Mouse (Mus musculus): ENCODE data around the gene Gpr22. TPM values are rescaled to one million over a fixed set of nuclear protein-coding genes. Genes with fewer than 3 reads are reported as not detected.
A peak's percentile ranks its signal among the peaks of the same experiment; 100 is the strongest.

Gene Gpr22
- 14.8 and 17.5 TPM in 2 replicates for polyA plus RNA-seq (2015; fragmentation: Nextera tagmentation; extraction: Ambion mirVana)

DNA sequence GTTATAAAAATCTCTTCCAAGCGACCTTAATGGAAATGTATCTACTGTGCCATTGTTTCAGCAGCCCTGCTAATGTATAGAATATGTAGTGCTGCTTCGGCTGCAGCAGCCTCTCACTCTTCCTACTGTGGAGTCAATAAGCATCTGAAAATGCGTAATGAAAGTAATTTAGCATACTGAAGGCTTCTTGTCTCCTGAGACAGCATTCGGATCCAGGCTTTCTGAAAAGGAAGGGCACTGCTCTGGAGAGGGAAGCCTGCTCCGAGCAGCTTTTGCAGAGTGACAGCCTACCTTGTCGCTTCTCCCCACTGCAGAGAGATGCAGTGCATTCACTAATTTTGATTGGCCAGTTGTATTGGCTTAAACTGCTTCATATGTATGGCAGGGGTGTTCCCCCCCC is at the start of gene Gpr22:
Gene Gpr22, minus strand, starts transcription at position 348 of the 400 bp plus-strand sequence.
- H3K4me2 ChIP-seq: peak within 1 kb of the TSS; percentile 60

DNA sequence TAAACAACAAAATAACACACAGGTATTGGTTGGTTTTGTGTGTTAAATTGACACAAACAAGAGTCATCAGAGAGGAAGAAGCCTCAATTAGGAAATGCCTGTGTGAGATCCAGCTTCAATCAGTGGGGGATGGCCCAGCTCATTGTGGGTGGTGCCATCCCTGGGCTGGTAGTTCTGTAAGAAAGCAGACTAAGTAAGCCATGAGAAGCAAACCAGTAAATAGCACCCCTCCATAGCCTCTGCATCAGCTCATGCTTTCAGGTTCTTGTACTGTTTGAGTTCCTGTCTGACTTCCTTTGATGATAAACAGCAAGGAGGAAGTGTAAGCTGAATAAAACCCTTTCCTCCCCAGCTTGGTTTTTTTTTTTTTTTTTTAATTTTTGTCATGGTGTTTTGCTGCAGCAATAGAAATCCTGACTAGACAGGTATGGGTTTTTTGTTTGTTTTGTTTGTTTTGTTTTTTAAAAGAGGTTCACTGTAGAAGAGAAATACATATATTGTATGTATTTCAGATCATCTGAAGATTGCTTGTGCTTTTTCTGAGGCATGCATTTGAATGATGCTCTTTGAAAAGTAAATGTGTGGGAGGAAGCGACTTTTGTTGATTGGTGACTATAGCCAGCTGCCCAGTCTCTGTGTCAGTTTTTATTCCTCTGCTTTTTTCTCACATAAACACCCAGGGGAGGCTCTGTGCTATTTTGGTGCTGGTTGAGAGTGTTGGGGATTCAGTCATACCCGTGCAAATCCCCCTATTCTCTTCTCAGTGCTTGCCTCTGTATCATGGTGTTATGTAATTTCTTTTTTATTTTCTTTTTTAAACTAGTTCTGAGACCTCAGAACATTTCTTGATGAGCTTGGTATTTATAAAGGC is 42.4 kb upstream of the Gpr22 start:
- Histone ChIP-seq H3K27me3 (no peaks in the 10 kb centered on the region), H3K9ac (no peak overlapping the region), H3K9me3 (no peaks in the 10 kb centered on the region), H3K36me3 (no peaks in the 10 kb centered on the region), H3K4me2 (no peak overlapping the region), H3K27ac (replicated peaks) (no peak overlapping the region), H3K4me3 (no peak overlapping the region), H3K4me1 (replicated peaks) (no peaks in the 10 kb centered on the region)
- ATAC-seq (ENCODE audit: low FRiP score, low read depth): no peak
- WGBS: 57% methylated on average over 2 of the region's 2 CpGs

More for the DNA sequence above, at the start of gene Gpr22:
- Histone ChIP-seq H3K9ac (peak within 1 kb of the TSS; percentile 68), H3K27me3 (no peaks in the 10 kb centered on the region), H3K36me3 (no peaks in the 10 kb centered on the region), H3K4me1 (replicated peaks) (peaks cover 10% of the 10 kb centered on the region), H3K9me3 (no peaks in the 10 kb centered on the region), H3K27ac (replicated peaks) (peak within 1 kb of the TSS; percentile 89), H3K4me3 (peak within 1 kb of the TSS; percentile 57)
- WGBS: 10% methylated on average over 6 of the region's 6 CpGs
- peak; percentile 96 for ATAC-seq (ENCODE audit: low FRiP score, low read depth)

DNA sequence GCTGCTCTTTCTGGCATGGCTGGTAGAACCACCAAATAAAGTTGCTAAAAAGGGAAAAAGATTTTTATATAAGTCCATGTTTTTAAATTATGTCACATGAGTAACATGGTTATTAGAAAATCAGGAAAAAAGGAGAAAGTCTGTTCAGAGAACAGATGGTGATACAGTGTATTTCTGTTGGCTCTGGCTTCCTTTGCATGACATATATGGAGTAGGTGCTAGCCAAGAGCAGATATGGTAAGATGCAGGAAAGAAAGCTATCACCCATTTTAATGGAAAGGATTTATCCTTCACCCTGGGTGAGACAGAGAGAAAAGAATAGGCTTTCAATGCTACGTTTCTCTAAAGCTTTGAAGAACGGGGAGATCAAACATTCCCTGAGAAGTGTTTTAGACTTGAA is 40.7 kb upstream of the Gpr22 start:
- 77% methylated on average over 2 of the region's 2 CpGs for WGBS
- H3K27me3 ChIP-seq: no peaks in the 10 kb centered on the region
- H3K4me3 ChIP-seq: no peak overlapping the region
- no peak overlapping the region for H3K4me2 ChIP-seq
- no peaks in the 10 kb centered on the region for H3K36me3 ChIP-seq
- no peak overlapping the region for H3K9ac ChIP-seq
- H3K27ac ChIP-seq (replicated peaks): no peak overlapping the region
- no peak for ATAC-seq (ENCODE audit: low FRiP score, low read depth)
- no peaks in the 10 kb centered on the region for H3K9me3 ChIP-seq
- H3K4me1 ChIP-seq (replicated peaks): no peaks in the 10 kb centered on the region

DNA sequence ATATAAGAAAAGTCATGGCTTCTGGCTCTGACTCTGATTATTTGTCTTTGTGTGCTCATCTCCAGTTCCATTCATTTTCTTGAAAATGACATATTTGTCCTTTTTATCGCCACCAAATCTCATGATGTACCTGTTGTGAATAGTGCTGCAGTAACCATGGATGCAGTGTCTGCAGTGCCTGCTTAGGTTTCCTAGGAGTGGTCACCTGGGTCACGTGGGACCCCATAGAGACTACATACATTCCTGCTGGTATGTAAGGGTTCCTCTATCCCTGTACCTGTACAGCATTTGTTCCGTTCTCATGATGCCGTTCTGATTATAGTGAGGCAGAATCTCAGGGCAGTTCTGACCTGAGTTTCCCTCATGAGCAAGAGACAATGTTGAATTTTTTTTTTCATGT is 36.1 kb upstream of the Gpr22 start:
- WGBS: 93% methylated on average over 4 of the region's 4 CpGs
- Histone ChIP-seq H3K27me3 (no peaks in the 10 kb centered on the region), H3K9me3 (no peaks in the 10 kb centered on the region), H3K27ac (replicated peaks) (no peak overlapping the region), H3K4me2 (no peak overlapping the region), H3K4me3 (no peak overlapping the region), H3K4me1 (replicated peaks) (no peaks in the 10 kb centered on the region), H3K9ac (no peak overlapping the region), H3K36me3 (no peaks in the 10 kb centered on the region)
- no peak for ATAC-seq (ENCODE audit: low FRiP score, low read depth)

DNA sequence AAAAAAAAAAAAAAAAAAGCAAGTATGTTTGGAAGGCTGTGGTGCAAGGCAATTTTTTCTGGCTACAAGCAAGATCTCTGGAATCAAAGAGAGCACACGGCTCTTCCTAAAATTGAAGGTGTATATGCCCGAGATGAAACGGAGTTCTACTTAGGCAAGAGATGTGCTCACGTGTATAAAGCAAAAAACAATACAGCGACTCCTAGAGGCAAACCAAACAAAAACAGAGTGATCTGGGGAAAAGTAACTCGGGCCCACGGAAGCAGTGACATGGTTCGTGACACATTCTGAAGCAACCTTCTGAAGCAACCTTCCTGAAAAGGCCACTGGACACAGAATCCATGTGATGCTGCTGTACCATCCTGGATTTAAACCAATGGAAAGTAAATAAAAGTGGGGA is 33.6 kb upstream of the Gpr22 start:
- peaks cover 6% of the 10 kb centered on the region; the same call in 1 of the 2 replicates for H3K9me3 ChIP-seq
- no peak overlapping the region for H3K9ac ChIP-seq
- whole genome bisulfite sequencing: 85% methylated on average over 8 of the region's 8 CpGs
- H3K4me2 ChIP-seq: no peak overlapping the region
- ATAC-seq (ENCODE audit: low FRiP score, low read depth): no peak
- H3K4me3 ChIP-seq: no peak overlapping the region
- no peaks in the 10 kb centered on the region for H3K4me1 ChIP-seq (replicated peaks)
- no peak overlapping the region for H3K27ac ChIP-seq (replicated peaks)
- H3K27me3 ChIP-seq: no peaks in the 10 kb centered on the region
- H3K36me3 ChIP-seq: no peaks in the 10 kb centered on the region

DNA sequence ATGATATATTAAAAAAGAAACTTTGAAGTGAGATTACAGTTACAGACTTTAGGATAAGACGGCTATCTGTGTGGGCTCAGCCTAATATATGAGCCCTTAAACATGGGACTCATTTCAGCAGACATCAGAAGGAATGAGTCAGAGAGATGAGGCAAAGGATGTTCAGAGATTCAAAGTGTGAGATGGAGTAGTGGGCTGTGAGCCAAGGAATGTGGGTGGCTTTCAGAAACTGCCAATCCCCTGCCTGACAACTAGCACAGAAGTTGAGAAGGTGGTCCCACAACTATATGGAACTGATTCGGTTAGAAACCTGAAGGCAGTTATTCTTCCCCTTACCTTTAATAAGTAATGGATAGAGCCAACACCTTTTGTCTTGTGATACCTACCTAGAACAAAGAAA is 20.9 kb upstream of the Gpr22 start:
- Histone ChIP-seq H3K36me3 (no peaks in the 10 kb centered on the region), H3K9me3 (no peaks in the 10 kb centered on the region), H3K9ac (no peak overlapping the region), H3K4me2 (no peak overlapping the region), H3K27me3 (no peaks in the 10 kb centered on the region), H3K4me1 (replicated peaks) (no peaks in the 10 kb centered on the region), H3K27ac (replicated peaks) (no peak overlapping the region), H3K4me3 (no peak overlapping the region)
- 90% methylated on average over 2 of the region's 2 CpGs for WGBS
- no peak for ATAC-seq (ENCODE audit: low FRiP score, low read depth)

DNA sequence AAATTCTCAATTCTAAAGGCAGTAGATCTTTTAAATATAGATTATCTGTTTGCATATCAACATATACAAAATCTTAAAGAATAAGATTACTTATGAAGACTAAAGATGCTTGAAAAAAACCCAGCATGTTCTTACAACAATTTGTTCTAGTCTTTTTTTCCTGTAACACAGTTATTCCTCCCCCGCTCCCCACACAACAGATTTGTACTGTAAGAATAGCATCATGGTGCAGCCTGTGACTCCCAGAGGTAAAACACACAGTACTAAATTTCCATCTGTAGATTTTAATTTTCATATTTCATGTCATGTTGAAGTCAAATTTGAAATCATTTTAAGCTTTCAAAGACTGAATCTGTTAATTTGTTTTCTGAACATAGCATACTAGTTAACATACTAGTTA is 16.4 kb upstream of the Gpr22 start:
- no peaks in the 10 kb centered on the region for H3K9me3 ChIP-seq
- no peak overlapping the region for H3K4me3 ChIP-seq
- no peak overlapping the region for H3K27ac ChIP-seq (replicated peaks)
- H3K4me1 ChIP-seq (replicated peaks): no peaks in the 10 kb centered on the region
- H3K4me2 ChIP-seq: no peak overlapping the region
- no peak for ATAC-seq (ENCODE audit: low FRiP score, low read depth)
- H3K9ac ChIP-seq: no peak overlapping the region
- 90% methylated on average over 1 of the region's 1 CpGs for WGBS
- H3K27me3 ChIP-seq: no peaks in the 10 kb centered on the region
- H3K36me3 ChIP-seq: no peaks in the 10 kb centered on the region

DNA sequence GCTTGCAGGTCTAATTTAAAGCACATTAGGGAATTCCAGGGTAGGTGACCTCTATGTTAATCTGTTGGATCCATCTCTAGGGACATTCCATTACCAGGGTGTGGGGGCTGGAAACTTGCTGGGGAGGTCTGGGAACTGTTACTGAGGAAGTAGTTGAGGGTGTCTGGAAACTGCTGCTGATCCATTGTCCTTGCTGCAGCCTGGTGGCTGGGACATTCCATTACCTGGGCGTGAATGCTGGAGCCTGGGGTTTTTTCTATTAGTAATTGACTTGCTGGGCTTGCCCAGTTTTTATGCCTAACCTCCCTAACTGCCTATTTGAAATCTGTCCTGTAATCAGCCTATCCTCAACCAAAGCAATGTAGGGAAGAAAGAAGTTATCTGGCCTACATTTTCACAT is 13.0 kb upstream of the Gpr22 start:
- no peak overlapping the region for H3K27ac ChIP-seq (replicated peaks)
- H3K36me3 ChIP-seq: no peaks in the 10 kb centered on the region
- H3K4me3 ChIP-seq: no peak overlapping the region
- no peak overlapping the region for H3K9ac ChIP-seq
- WGBS: 45% methylated on average over 1 of the region's 1 CpGs
- ATAC-seq (ENCODE audit: low FRiP score, low read depth): no peak
- no peaks in the 10 kb centered on the region for H3K4me1 ChIP-seq (replicated peaks)
- H3K4me2 ChIP-seq: no peak overlapping the region
- no peaks in the 10 kb centered on the region for H3K9me3 ChIP-seq
- no peaks in the 10 kb centered on the region for H3K27me3 ChIP-seq

DNA sequence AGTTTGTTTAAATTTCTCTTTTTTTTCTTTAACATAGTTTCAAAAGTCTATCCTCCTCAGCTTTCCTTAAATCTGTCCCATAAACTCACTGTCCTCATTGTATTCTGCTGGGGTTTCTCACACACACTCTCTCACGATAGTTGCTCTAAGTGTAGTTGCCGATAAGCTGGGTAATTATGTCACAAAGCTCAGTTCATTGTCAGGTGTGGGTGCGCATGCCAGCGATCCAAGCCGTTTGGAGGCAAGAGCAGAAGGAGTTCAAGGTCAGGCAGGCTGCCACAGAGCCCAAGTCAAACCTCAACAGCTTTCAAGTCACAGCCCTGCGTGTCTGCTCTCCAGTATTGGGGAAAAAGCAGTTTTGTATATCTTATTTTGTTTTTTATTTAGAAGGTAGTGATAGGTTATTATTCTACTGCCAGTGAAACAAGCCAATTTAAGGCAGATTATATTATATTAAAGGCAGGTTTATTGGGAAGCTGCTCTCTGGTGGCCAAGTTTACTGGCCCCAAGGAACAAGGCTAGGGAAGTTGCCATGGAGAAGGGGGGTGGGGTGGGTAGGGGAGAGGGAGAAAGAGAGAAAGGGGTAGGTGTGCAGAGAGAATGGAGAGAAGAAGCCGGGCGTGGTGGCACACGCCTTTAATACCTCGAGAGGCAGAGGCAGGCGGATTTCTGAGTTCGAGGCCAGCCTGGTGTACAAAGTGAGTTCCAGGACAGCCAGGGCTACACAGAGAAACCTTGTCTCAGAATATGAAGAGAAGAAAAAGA is 11.9 kb upstream of the Gpr22 start:
- Histone ChIP-seq H3K9me3 (no peaks in the 10 kb centered on the region), H3K27ac (replicated peaks) (no peak overlapping the region), H3K27me3 (no peaks in the 10 kb centered on the region), H3K4me1 (replicated peaks) (no peaks in the 10 kb centered on the region), H3K9ac (no peak overlapping the region), H3K4me3 (no peak overlapping the region), H3K36me3 (no peaks in the 10 kb centered on the region), H3K4me2 (no peak overlapping the region)
- WGBS: 88% methylated on average over 12 of the region's 12 CpGs
- no peak for ATAC-seq (ENCODE audit: low FRiP score, low read depth)

DNA sequence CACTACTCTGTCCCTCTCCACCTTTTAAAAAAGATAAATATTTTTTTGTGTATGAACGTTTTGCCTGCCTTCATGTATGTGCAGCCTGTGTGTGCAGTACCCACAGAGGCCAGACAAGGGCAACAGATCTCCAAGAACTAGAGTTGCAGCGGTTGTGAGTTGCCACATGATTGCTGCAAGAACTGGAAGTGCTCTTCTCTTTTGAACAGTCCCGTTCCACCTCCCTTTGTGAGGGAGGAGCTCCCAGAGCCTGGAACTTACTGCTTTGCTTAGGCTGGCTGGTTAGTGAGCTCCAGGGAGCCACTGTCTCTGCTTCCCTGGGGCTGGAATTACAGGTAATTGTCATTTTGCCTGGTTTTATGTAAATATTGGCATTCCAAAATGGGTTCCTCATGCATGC is 10.8 kb upstream of the Gpr22 start:
- Histone ChIP-seq H3K9ac (no peak overlapping the region), H3K27me3 (no peaks in the 10 kb centered on the region), H3K9me3 (no peaks in the 10 kb centered on the region), H3K4me1 (replicated peaks) (no peaks in the 10 kb centered on the region), H3K4me3 (no peak overlapping the region), H3K27ac (replicated peaks) (no peak overlapping the region), H3K36me3 (no peaks in the 10 kb centered on the region), H3K4me2 (no peak overlapping the region)
- WGBS: 91% methylated on average over 3 of the region's 3 CpGs
- no peak for ATAC-seq (ENCODE audit: low FRiP score, low read depth)

DNA sequence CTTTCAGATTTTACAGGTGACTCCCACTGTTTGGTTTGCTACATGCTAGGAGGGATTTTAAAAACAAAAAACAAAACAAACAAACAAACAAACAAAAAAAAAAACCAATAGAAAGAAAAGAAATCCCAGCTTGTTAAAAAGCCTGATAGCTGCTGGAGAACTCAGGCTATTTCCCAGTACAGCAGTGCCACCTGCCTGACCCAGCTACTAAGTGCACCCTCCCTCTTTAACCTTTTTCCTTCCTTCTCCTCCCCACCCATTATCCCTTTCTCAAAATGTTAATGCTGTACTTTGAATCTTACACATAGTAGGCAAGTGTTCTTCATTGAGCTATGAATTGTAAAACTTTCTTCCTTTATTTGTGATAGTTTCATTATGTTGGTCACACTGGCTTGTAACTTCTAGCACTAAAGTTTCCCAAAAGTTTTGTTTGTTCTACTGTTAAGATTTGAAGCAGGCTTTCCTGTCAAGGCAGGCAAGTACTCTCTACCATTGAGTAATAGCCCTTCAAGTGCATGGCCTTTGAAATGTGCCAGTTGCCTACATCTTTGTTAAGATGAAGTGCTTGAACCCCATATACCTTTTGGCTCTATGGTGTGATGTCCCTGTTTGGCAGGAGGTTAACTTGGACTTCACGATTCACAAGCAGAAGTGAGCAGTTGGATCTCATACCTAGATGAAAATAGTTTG is 6.0 kb upstream of the Gpr22 start:
- no peaks in the 10 kb centered on the region for H3K4me1 ChIP-seq (replicated peaks)
- no peaks in the 10 kb centered on the region for H3K36me3 ChIP-seq
- H3K27ac ChIP-seq (replicated peaks): no peak overlapping the region
- no peak for ATAC-seq (ENCODE audit: low FRiP score, low read depth)
- H3K4me2 ChIP-seq: no peak overlapping the region
- H3K9ac ChIP-seq: no peak overlapping the region
- WGBS: 91% methylated on average over 1 of the region's 1 CpGs
- no peaks in the 10 kb centered on the region for H3K27me3 ChIP-seq
- H3K4me3 ChIP-seq: no peak overlapping the region
- H3K9me3 ChIP-seq: no peaks in the 10 kb centered on the region

DNA sequence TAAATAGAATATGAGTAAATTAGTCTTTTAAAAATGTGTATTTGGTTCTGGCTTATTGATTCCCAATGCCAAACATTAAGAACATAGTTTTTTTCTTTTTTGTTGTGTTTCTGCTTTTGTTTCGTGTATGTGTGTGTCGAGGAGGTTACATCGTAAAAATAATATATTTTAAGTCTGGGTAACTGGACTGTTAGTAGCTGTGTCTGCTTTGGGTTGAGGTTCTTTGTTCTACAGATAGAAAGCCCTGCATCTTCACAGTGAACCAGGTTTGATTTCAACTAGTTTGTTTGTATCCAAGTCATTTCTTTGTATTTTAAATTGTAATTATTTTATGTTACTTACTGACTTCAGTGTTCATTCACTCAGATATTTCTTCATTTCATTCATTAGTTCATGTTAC is 323 bp upstream of the Gpr22 start:
- H3K27me3 ChIP-seq: no peaks in the 10 kb centered on the region
- no peaks in the 10 kb centered on the region for H3K36me3 ChIP-seq
- no peak overlapping the region for H3K9ac ChIP-seq
- peaks cover 10% of the 10 kb centered on the region for H3K4me1 ChIP-seq (replicated peaks)
- peak; percentile 65; the same call in 1 of the 2 replicates for ATAC-seq (ENCODE audit: low FRiP score, low read depth)
- WGBS: 51% methylated on average over 3 of the region's 3 CpGs
- H3K9me3 ChIP-seq: no peaks in the 10 kb centered on the region
- H3K4me2 ChIP-seq: peak overlapping the region; percentile 50
- peak overlapping the region; percentile 89 for H3K27ac ChIP-seq (replicated peaks)
- peak overlapping the region; percentile 57 for H3K4me3 ChIP-seq
